Mouse (Mus musculus): Measurements from ENCODE around the gene Rpl23a. TPM values are rescaled to one million over a fixed set of nuclear protein-coding genes. Genes with fewer than 3 reads are reported as not detected.

Gene Rpl23a
- polyA plus RNA-seq, 1 experiment from 2014 or later = 732 TPM

GRCm38 (mm10) chr11:78166640-78167039 lies 16.7 kb downstream of the Rpl23a start:
- Histone ChIP-seq H3K9ac (replicated peaks) (no peak overlapping the region; the same call in 1 of the 2 replicates), H3K4me2 (ENCODE audit: low read depth, low read length) (no peak overlapping the region), H3K9me3 (ENCODE audit: low read length) (no peaks in the 10 kb centered on the region), H3K27ac (ENCODE audit: low read depth) (no peak overlapping the region), H3K27me3 (ENCODE audit: insufficient read depth, low read length) (no peaks in the 10 kb centered on the region), H3K4me1 (ENCODE audit: insufficient read depth) (peaks cover 53% of the 10 kb centered on the region), H3K36me3 (replicated peaks; ENCODE audit: insufficient read depth, low read length) (peaks cover 8% of the 10 kb centered on the region), H3K4me3 (ENCODE audit: low read depth, low read length) (no peak overlapping the region)
- no peak for DNase-seq
- no peak for ATAC-seq
- TF ChIP-seq EP300 (IDR thresholded peaks at IDR 0.05; ENCODE audit: low read depth) (no peak), CTCF (IDR thresholded peaks at IDR 0.05; ENCODE audit: low read depth) (no peak)
- 74% methylated on average over 6 of the region's 6 CpGs for WGBS (ENCODE audit: insufficient replicate concordance)

DNA sequence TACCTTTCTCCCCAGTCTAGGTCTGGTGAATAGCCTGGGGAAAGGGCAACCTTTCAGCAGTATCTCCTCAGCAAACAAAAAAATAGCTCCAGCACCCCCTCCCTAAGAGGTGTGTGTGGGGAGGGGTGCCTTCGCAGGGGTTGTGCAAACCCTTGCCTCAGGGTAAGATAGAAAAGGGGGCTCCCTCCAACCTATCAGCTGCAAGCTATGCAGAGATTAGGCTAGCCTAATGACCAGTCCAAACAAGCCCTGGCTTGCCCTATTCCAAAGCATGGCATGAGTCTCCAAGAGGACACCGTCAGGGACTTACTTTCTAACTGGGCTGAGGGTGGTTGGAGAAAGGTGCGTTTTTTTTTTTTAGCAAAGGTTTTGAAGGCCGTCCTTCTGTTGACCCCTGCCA lies 17.2 kb downstream of the Rpl23a start:
- Histone ChIP-seq H3K27ac (ENCODE audit: low read depth) (peak overlapping the region; percentile 90), H3K4me1 (ENCODE audit: insufficient read depth) (peaks cover 53% of the 10 kb centered on the region), H3K36me3 (replicated peaks; ENCODE audit: insufficient read depth, low read length) (peaks cover 12% of the 10 kb centered on the region), H3K27me3 (ENCODE audit: insufficient read depth, low read length) (no peaks in the 10 kb centered on the region), H3K9ac (replicated peaks) (peak overlapping the region; percentile 87), H3K9me3 (ENCODE audit: low read length) (no peaks in the 10 kb centered on the region), H3K4me2 (ENCODE audit: low read depth, low read length) (peak overlapping the region; percentile 100), H3K4me3 (ENCODE audit: low read depth, low read length) (peak overlapping the region; percentile 96)
- ATAC-seq = no peak
- 56% methylated on average over 4 of the region's 4 CpGs for WGBS (ENCODE audit: insufficient replicate concordance)
- peak; percentile 13 for DNase-seq
- TF ChIP-seq EP300 (IDR thresholded peaks at IDR 0.05; ENCODE audit: low read depth) = no peak
- no peak for TF ChIP-seq CTCF (IDR thresholded peaks at IDR 0.05; ENCODE audit: low read depth)

DNA sequence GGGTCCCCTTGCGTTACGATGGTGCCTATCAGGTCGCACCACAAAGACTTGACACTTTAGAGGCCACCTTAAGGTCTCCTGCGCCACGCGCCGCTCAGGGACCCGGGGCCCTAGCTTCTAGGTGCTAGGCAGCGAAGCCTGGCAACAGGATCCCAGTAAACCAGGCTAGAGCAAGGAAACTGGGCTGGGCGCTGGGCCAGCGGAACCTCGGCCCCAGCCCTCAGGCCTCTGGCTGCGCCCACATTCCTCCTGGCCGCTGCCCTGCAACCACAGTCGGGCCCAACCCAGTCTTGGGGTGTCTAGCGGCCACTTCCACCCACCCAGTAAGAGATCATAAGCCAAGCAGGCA lies 17.6 kb downstream of the Rpl23a start:
- H3K27me3 ChIP-seq (ENCODE audit: insufficient read depth, low read length) = no peaks in the 10 kb centered on the region
- ATAC-seq = peak; percentile 49
- peak overlapping the region; percentile 100 for H3K4me2 ChIP-seq (ENCODE audit: low read depth, low read length)
- peaks cover 53% of the 10 kb centered on the region for H3K4me1 ChIP-seq (ENCODE audit: insufficient read depth)
- no peak for DNase-seq
- peaks cover 16% of the 10 kb centered on the region for H3K36me3 ChIP-seq (replicated peaks; ENCODE audit: insufficient read depth, low read length)
- H3K27ac ChIP-seq (ENCODE audit: low read depth) = peak overlapping the region; percentile 90
- no peak for TF ChIP-seq CTCF (IDR thresholded peaks at IDR 0.05; ENCODE audit: low read depth)
- no peak for TF ChIP-seq EP300 (IDR thresholded peaks at IDR 0.05; ENCODE audit: low read depth)
- H3K9ac ChIP-seq (replicated peaks) = peak overlapping the region; percentile 87
- peak overlapping the region; percentile 96 for H3K4me3 ChIP-seq (ENCODE audit: low read depth, low read length)
- 2% methylated on average over 16 of the region's 16 CpGs for WGBS (ENCODE audit: insufficient replicate concordance)
- no peaks in the 10 kb centered on the region for H3K9me3 ChIP-seq (ENCODE audit: low read length)

- peak; percentile 87 for ATAC-seq
- TF ChIP-seq EP300 (IDR thresholded peaks at IDR 0.05; ENCODE audit: low read depth) (no peak), CTCF (IDR thresholded peaks at IDR 0.05; ENCODE audit: low read depth) (no peak; the same call in 1 of the 2 replicates)
- Histone ChIP-seq H3K4me3 (ENCODE audit: low read depth, low read length) (peak within 1 kb of the TSS; percentile 96), H3K9me3 (ENCODE audit: low read length) (no peaks in the 10 kb centered on the region), H3K4me1 (ENCODE audit: insufficient read depth) (peaks cover 53% of the 10 kb centered on the region), H3K4me2 (ENCODE audit: low read depth, low read length) (peak within 1 kb of the TSS; percentile 100), H3K36me3 (replicated peaks; ENCODE audit: insufficient read depth, low read length) (peaks cover 22% of the 10 kb centered on the region), H3K27ac (ENCODE audit: low read depth) (peak within 1 kb of the TSS; percentile 90), H3K27me3 (ENCODE audit: insufficient read depth, low read length) (no peaks in the 10 kb centered on the region), H3K9ac (replicated peaks) (peak within 1 kb of the TSS; percentile 87)
- DNase-seq = peak; percentile 91
- WGBS (ENCODE audit: insufficient replicate concordance) = under 1% methylated on average over 66 of the region's 78 CpGs
These were observed 18.2 kb downstream of the Rpl23a start, which contains the start of gene Traf4 for GRCm38 (mm10) chr11:78164924-78165760. Gene Traf4, minus strand, starts transcription at chr11:78165589.

GRCm38 (mm10) chr11:78164604-78164923 lies 18.8 kb downstream of the Rpl23a start:
- DNase-seq (no peak), ATAC-seq (no peak)
- Histone ChIP-seq H3K27ac (ENCODE audit: low read depth) (peak overlapping the region; percentile 90), H3K36me3 (replicated peaks; ENCODE audit: insufficient read depth, low read length) (peaks cover 24% of the 10 kb centered on the region), H3K4me1 (ENCODE audit: insufficient read depth) (peaks cover 53% of the 10 kb centered on the region), H3K9ac (replicated peaks) (peak overlapping the region; percentile 87), H3K4me2 (ENCODE audit: low read depth, low read length) (peak overlapping the region; percentile 100), H3K27me3 (ENCODE audit: insufficient read depth, low read length) (no peaks in the 10 kb centered on the region), H3K9me3 (ENCODE audit: low read length) (no peaks in the 10 kb centered on the region), H3K4me3 (ENCODE audit: low read depth, low read length) (peak overlapping the region; percentile 96)
- TF ChIP-seq CTCF (IDR thresholded peaks at IDR 0.05; ENCODE audit: low read depth) (no peak), EP300 (IDR thresholded peaks at IDR 0.05; ENCODE audit: low read depth) (no peak)
- 0% methylated on average over 14 of the region's 14 CpGs for WGBS (ENCODE audit: insufficient replicate concordance)

DNA sequence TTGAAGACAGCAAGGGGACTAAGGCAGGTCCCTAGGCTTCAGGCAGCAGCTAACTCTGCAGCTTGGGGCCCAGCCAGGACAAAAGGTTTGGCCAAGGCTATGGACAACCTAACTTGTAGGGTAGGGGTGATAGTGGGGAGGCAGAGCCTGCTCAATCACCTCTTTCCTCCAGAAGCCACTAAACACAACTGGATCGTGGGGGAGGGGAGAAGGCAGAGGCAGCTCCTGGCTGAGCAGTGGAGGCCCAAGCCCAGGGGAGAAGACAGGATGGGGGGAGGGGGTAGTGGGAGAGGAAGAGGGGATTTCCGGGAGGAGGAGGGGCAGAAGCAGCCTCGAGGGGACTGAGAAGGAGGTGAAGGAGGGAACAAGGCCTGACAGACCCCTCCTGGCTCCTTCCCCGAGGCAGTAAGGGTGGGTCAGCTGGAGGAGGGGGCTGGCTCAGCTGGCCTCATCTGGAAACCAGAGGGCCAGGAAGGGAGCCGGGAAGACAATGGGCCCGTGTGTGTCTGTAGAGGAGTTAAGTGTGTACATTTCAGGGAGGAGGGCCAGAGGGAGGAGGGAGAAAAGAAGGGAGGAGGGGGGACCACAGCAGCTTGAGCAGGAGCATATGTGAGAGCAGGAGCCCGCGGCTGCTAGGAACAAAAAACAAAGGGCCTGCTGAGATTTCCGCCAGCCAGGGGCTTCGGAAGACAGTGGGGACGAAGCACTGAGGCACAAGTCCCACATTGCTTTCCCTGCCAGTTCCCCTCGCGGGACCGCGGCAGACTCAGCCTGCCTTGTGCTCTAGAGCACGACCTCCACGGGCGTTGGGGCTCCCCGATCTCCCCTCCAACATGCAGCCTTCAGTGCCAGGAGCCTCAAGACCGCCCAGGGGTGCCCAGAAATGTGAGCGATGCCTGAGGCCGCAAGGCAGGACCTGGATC lies 19.4 kb downstream of the Rpl23a start:
- Histone ChIP-seq H3K4me2 (ENCODE audit: low read depth, low read length) (peak overlapping the region; percentile 100), H3K9ac (replicated peaks) (peak overlapping the region; percentile 87), H3K4me3 (ENCODE audit: low read depth, low read length) (peak overlapping the region; percentile 96), H3K27me3 (ENCODE audit: insufficient read depth, low read length) (no peaks in the 10 kb centered on the region), H3K9me3 (ENCODE audit: low read length) (no peaks in the 10 kb centered on the region), H3K36me3 (replicated peaks; ENCODE audit: insufficient read depth, low read length) (peaks cover 27% of the 10 kb centered on the region), H3K27ac (ENCODE audit: low read depth) (peak overlapping the region; percentile 90), H3K4me1 (ENCODE audit: insufficient read depth) (peaks cover 50% of the 10 kb centered on the region)
- WGBS (ENCODE audit: insufficient replicate concordance) = under 1% methylated on average over 21 of the region's 22 CpGs
- peak; percentile 58 for DNase-seq
- ATAC-seq = no peak
- TF ChIP-seq CTCF (IDR thresholded peaks at IDR 0.05; ENCODE audit: low read depth) (no peak), EP300 (IDR thresholded peaks at IDR 0.05; ENCODE audit: low read depth) (no peak)
